Mouse (Mus musculus) ES-Bruce4 (cell line): ENCODE data around the gene Nol7.

Experiments
- CTCF ChIP-seq: IDR thresholded peaks from one replicate; pipeline ENCODE4 v1.8.1; 2011; ENCODE audit warnings: low read depth, low read length
- POLR2A ChIP-seq: IDR thresholded peaks from one replicate; pipeline ENCODE4 v1.8.1; 2011; ENCODE audit warnings: low read length; ENCODE audit not compliant: insufficient read depth

DNA sequence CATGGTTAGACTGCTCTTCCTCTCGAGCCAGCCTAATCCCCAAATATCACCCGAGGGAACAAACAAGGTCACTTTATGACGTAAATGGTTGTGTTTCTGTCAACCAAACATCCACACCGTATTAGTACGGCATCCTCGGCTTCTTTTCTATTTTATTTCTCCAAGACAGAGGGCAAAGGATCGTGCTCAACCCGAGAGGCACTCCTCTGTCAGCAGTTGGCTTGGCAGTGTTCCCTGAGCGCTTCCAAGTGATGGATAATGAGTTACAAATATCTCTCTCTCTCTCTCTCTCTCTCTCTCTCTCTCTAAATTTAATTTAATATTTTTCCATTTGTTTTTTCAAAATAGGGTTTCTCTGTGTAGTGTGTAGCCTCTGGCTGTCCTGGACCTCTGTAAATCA is 35.8 kb upstream of the Nol7 start:
- TF ChIP-seq POLR2A (no peak), CTCF (no peak)
